Comparison of ENCODE assay signal across 17 mouse cellular contexts in the genomic region with DNA sequence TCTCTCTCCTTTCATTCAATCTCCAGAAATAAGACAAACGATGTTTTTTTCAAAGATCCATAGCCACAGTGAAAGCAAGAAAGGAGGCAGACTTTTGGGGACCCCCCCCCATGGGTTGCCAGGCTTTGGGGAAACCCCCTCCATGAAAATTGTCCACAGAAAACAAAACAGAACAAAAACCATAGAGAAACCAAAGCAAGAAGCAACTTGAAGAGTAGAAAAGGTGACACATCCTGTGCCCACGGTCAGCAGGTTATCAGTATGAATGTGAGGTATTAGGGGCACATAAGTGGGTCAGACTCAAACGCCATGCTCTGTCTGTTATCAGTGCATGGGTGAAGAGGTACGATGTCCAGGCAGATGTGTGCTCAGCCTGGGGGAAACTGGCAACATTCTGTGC. TPM values are rescaled to one million over a fixed set of nuclear protein-coding genes. Genes with fewer than 3 reads are reported as not detected.
"Had no signal": no experiment of that assay in that cellular context is flagged by ENCODE, and none has a peak within 500 bp of the region (broad histone marks: within the 10 kb centered on the region; RNA-seq: fewer than 3 reads in every experiment).

No protein-coding gene starts in this region.

- H3K27ac ChIP-seq: left cerebral cortex, adult 2 months; limb, embryonic 10.5 days; liver, embryonic 12.5 days; lung, embryonic 15.5 days; macrophage had no signal

- H3K9ac ChIP-seq: liver, embryonic 12.5 days; lung, embryonic 15.5 days had no signal

- H3K4me2 ChIP-seq: liver, embryonic 12.5 days; lung, embryonic 15.5 days had no signal

- H3K36me3 ChIP-seq: limb, embryonic 10.5 days; liver, embryonic 12.5 days; lung, embryonic 15.5 days had no signal

- H3K4me3 ChIP-seq: left cerebral cortex, adult 2 months; limb, embryonic 10.5 days; liver, embryonic 12.5 days; lung, embryonic 15.5 days; megakaryocyte, embryonic 14.5 days had no signal

- H3K4me1 ChIP-seq: limb, embryonic 10.5 days; lung, embryonic 15.5 days had no signal

- H3K9me3 ChIP-seq: limb, embryonic 10.5 days; liver, embryonic 12.5 days; lung, embryonic 15.5 days; megakaryocyte, embryonic 14.5 days had no signal

- DNase-seq: kidney, adult 8-10 months; kidney, postnatal 25 days; lung, postnatal 14 days; midbrain, embryonic 14.5 days; thymus, adult 18-20 months; thymus, postnatal 14 days had no signal

- ATAC-seq: intestine, postnatal 0 days; liver, embryonic 12.5 days had no signal

RNA-seq across cellular contexts. Expression of gene Sult6b2, which starts 30.6 kb away (rescaled TPM):
- total RNA-seq: left cerebral cortex, adult 2 months; monocyte, adult 5-6 weeks; neutrophil, adult 5-6 weeks had no signal
- polyA plus RNA-seq: kidney, embryonic 16.5 days; limb, embryonic 10.5 days; liver, embryonic 12.5 days; lung, embryonic 15.5 days; macrophage; midbrain, embryonic 14.5 days; stomach, embryonic 14.5 days had no signal
